Mouse (Mus musculus) urinary bladder, postnatal 25 days (tissue): Measurements from ENCODE around the gene BC051142.
"Not testable (repeated sequence)": the region's sequence is repeated elsewhere in the genome, so short reads cannot be mapped to it uniquely, and the experiment has no call there.

ENCODE experiments used
- DNase-seq: peaks from one replicate; pipeline ENCODE4 v3.0.0; 2022; ENCODE audit warnings: low spot score

Gene BC051142

GRCm38 (mm10) chr17:34398058-34398710, 436 bp upstream of the BC051142 start:
- peak; percentile 20 for DNase-seq

DNA sequence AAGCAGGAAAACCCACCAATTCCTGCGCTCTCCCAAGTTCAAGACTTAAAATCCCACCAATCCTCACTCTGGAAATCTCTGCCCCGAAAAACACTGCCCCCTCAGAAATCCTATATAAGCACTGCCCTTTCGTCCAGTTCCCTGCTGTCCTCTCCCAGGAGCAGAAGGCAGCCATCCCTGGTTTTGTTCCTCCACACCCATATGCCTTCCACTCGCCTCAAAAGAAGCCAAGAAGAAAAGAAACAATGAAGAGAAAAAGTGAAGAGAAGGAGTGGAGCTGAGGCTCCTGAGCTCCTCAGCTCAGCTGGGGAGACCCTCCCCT, 735 bp downstream of the BC051142 start:
- DNase-seq = no peak

DNA sequence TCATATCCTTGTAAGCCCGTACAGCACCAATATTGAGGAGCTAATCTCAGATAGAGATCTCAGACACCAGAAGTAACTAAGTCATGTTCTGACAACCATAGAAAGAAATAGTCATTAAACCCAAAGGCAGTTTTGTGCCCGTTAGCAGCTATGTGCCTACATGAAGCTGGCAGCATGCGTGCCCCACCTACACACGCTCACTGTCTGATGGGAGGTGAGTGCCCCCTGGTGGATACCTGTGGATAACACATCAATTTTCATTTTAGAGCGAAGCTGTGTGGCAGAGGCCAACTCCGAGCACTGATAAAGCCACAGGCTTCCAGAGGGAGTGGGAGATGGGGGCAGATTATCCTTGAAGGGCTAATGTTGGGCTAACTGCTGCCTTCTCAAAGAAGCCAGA, 12.5 kb downstream of the BC051142 start:
- peak; percentile 60 for DNase-seq

- DNase-seq = no peak
Observed at GRCm38 (mm10) chr17:34420014-34420413, 21.4 kb downstream of the BC051142 start.

GRCm38 (mm10) chr17:34427597-34427996, 29.0 kb downstream of the BC051142 start:
- DNase-seq = no peak

DNA sequence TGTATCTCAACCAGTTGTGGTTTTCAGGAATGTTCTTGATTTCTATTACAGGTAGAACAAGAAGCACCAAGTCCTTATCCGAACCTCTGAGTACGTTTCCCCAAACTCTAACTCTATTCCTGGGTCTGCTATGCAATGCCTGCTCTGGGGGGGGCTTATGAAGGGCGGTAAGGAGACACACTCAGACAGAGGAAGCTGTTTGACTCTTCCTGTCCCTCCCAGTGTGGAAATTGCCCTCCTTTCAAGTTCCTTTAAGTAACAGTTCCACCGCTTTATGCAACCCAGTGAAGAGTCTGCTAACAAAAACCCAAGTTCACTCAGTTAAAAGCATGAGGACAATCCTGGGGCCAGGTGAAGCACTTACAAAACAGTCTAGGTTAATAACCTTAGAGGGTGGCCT, 38.5 kb downstream of the BC051142 start:
- no peak for DNase-seq

GRCm38 (mm10) chr17:34437606-34438005, 39.0 kb downstream of the BC051142 start:
- no peak for DNase-seq

GRCm38 (mm10) chr17:34438588-34438987, 40.0 kb downstream of the BC051142 start:
- DNase-seq = no peak

DNA sequence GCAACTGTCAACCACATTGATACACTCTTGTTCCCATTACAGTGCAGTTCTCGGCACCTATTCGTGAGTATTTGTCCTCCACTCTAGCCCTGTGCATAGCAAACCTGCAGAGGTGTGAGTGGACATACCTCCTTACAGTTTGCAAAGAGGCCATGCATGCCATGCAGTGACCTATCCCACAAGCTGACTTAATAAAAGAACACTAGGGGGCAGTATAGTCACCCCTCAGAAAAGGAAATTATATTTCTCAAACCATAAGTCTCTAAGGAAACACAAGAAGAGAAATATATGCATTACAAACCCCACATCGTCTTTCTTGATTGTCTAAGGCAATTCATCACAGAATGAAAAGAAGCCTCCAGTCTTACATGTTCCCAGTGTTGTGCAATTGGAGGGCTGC, 41.2 kb downstream of the BC051142 start:
- no peak for DNase-seq

DNA sequence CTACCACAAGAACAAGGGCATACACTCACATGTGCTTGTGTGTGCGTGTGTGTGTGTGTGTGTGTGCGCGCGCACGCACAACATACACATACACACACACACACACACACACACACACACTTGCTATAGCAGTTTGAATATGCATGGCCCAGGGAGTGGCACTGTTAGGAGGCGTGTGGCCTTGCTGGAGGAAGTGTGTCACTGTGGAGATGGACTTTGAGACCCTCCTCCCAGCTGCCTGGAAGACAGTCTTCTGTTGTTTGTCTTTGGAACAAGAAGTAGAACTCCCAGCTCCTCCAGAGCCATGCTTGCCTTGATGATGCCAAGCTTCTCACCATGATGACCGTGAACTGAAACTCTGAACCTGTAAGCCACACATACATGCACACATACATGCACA, 43.4 kb downstream of the BC051142 start:
- DNase-seq = no peak

DNA sequence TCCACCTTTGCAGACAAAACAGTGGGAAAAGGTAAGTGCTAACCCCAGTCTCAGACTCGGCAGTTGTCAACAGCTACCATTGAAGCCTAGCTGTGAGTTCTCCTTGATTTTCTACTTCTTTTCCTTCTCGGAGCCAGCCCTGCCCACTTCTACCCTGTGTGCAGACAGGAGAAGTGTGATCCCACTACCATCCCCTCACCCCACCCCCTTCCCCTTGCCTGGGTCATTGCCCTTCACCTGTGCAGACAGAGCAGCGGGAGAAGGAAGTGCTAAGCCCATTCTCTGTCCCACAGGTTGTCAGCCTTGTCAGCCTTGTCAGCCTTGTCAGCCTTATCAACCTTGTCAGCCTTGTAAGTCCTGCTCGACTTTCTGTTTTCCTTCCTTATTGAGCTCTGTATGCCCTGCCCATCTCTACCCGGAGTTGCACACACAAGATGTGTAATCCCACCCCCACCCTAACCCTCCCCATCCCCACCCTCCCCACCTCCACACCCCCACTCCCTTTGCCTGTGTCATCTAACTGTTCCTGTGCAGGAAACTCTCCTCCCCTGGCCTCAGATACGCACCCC, 49.9 kb downstream of the BC051142 start:
- DNase-seq = no peak

GRCm38 (mm10) chr17:34457668-34458067, 59.0 kb downstream of the BC051142 start:
- no peak for DNase-seq

DNA sequence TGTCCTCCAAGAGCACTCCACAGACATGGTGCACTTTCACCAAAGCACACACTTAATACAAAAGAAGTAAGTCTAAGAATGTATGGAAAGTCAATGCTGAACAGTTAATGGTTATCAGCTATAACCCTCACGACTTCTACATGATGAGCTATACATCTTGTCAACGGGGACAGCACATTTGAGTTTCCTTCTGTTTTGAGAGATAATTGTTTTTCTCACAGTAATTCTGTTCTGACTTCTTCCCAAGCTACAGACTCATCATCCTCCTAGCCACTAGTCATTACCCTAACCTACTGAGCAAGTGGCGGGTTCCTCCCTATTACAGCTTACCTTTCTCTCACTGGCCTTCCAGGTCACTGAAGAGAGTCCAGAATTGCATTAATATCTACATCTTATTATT, 60.6 kb downstream of the BC051142 start:
- no peak for DNase-seq

- not testable (repeated sequence) for DNase-seq
Observed at GRCm38 (mm10) chr17:34465906-34466305, 67.3 kb downstream of the BC051142 start.

- no peak for DNase-seq
Observed at GRCm38 (mm10) chr17:34470491-34470890, 71.9 kb downstream of the BC051142 start.

- no peak for DNase-seq
Observed at GRCm38 (mm10) chr17:34475060-34475459, 76.4 kb downstream of the BC051142 start.

GRCm38 (mm10) chr17:34476427-34476826, 77.8 kb downstream of the BC051142 start:
- no peak for DNase-seq

- DNase-seq = not testable (repeated sequence)
Observed at GRCm38 (mm10) chr17:34477238-34478013, 78.8 kb downstream of the BC051142 start, which contains the start of gene Btnl4. Btnl4 (minus strand) TSS chr17:34477318.

GRCm38 (mm10) chr17:34492796-34493195, 94.2 kb downstream of the BC051142 start:
- no peak for DNase-seq

DNA sequence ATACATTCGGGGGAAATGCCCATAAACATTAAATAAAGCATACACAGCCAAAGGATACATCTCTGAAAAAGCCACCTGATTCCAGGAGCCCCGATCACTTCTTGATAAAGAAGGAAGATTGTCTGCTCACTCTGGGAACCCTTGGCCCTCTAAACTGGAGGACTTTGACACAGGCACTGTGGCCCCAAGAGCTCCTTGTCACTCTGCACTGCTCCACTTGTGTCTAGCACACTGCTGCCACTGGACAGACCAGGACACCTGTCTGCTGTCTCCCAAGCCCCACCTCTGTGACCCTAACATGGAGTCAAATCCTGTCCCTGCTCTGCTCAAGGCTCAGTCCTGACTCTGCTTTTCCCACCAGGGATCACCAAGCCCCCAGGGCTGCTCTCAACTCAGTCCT, 96.5 kb downstream of the BC051142 start:
- DNase-seq = not testable (repeated sequence)

DNA sequence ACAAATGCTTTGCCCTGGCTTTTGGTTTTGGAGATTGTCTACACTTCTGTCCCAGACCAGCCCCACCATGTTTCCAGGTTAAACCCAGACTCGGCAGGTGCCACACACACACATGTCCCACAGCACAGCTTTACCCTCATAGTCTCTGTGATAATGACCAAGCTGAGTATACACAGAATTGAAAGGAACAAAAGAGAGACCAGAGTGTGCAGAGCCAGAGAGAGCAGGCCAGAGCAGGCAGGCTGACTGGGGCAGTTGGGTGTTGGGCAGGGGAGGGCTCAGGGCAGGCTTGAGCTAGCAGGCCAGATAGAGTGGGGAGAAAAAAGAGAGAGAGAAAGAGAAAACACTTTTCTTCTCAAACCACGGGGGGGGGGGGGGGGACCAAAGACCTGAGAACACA, 97.9 kb downstream of the BC051142 start:
- no peak for DNase-seq

- DNase-seq = not testable (repeated sequence)
Observed at GRCm38 (mm10) chr17:34497319-34497718, 98.7 kb downstream of the BC051142 start.

DNA sequence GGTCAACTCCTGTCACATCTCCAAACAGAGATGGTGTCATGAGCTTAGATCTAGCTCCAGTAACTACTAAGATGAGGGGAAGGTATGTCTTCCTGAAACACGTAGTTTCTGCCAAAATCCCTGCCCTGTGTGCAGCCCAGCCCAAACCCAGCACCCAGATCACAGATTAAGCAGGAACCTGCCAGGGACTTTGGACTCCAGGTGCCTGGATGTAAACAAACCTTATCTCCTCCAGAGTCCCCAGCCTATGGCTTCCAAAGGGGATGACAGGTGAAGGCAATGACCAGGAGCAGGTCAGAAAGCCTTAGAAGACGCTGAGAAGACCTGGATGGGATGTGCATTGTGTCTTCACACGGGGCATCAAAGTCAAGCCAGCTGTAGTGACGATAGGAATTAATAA, 99.1 kb downstream of the BC051142 start:
- DNase-seq = not testable (repeated sequence)
